Mouse (Mus musculus) heart, postnatal 14 days (tissue): ENCODE results near the gene Gm42957. TPM values are rescaled to one million over a fixed set of nuclear protein-coding genes. Genes with fewer than 3 reads are reported as not detected.
A peak's percentile ranks its signal among the peaks of the same experiment; 100 is the strongest.
"Not testable (repeated sequence)": the region's sequence is repeated elsewhere in the genome, so short reads cannot be mapped to it uniquely, and the experiment has no call there.

Experiments used
- DNase-seq, 2 experiments: peaks; one replicate each; pipeline ENCODE4 v3.0.0; 2021 to 2022
- intact Hi-C: fragments of 180-260 bp; cut with DNase I; formaldehyde crosslinking; loops from one replicate; pipeline ENCODE4 v1.15.1; 2025
- total RNA-seq, 2 experiments: library from RNA; stranded (reverse); gene quantifications; 2 replicates each; pipeline ENCODE4 v1.2.3; 2021

Gm42957 gene
- total RNA-seq, 2 experiments from 2014 or later: 0.17 TPM; not detected in 1

DNA sequence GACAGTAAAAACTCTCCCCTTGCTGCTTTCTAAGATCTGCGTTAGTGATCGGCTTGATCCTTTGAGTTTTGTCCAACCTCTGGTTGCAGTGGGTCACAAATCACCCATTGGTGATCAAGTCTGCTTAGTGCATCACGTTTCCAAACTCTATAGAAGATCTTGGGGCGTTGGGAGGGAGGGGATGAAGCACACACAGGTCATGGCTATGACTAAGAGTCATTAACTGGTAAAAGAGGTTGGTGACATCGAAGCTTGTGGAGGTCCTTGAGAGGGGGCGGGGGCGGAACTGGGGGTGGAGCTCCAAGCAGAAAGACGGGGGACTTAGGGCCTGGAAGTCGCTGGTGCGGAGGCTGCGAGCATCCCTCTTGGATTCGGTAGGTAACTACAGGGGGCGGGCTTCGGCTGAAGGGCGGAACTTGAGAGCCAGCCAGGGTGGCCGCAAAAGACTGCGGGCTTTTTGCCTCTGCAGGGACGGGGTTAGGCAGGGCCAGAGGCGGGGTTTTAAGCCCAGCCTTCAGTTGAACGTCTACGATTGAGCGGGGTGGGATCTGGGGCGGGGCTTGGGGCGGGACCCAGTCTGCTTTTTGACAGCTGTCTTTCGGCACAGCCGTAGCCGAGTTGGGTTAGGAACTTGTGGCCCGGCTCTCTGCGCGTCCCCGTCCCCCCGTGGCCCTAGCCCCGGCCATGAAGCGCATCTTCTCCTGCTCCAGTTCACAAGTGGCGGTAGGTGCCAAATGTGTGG is 34.6 kb downstream of the Gm42957 start, which contains the start of gene Ankrd35:
Ankrd35 (plus strand) TSS at position 405 of the 742 bp plus-strand sequence.
- intact Hi-C loops: loop anchor here (5.0 kb wide), 1 partner anchor 37 kb away; the partner anchor contains the start of gene Nudt17
- peak; percentile 74 to 84 for DNase-seq

DNA sequence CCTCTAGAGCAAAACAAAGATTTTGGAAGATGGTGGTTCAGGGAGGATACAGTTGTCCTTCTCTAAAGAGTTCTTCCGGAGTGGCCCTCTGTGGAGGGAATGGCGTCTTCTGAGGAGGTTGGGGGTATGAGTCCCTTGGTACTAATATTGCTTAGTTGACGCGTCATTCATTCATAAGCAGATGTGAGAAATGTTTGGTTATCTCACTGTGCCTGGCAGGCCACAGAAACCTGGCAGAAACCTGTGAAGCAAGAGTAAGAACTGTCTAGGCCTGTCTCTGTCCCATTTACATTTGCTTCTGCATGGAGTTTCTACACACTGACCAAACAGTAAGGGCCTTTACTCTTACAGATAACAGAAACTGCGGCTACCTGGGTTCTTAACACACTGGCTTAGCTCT is 36.2 kb downstream of the Gm42957 start:
- intact Hi-C loops: no loop called here
- DNase-seq: no peak

DNA sequence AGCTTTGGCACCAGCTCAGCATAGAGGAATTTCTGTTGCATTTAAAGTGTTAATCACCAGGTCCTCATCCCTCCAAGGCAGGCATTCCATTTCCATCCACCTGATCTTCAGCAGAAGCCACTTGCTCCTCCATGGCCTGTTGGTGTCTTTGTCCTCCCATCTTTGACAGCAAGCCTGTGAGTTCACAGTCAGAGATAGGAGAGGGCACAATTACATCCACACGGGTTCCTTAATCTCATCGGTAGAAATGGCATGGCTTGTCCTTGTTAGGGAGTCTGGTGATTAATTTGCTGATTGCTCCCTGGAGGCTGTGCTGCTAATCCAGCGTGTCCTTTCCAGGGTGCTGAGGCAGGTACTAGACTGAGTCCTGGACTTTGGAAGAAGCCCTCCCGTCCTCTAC is 38.2 kb downstream of the Gm42957 start:
- no peak for DNase-seq
- intact Hi-C loops: no loop called here

DNA sequence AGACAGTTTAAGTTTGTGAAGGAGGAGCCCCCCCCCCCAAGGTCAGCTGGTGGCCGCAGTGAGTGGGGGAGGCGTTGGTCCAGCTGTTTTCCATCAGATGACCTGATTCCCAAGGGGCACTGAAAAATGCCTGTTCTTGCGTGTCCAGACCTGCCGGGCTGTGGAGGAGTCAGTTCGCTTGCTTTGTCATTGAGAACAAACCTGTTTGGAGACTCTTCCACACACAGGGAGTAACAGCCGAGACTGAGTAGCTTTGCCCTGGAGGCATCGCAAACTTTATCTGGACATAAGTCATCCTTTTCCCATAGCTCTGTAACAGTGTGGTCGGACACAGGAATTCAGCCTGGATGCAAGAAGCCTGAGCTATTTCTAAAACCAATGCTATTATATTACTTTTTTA is 39.2 kb downstream of the Gm42957 start:
- intact Hi-C loops: no loop called here
- DNase-seq: no peak

DNA sequence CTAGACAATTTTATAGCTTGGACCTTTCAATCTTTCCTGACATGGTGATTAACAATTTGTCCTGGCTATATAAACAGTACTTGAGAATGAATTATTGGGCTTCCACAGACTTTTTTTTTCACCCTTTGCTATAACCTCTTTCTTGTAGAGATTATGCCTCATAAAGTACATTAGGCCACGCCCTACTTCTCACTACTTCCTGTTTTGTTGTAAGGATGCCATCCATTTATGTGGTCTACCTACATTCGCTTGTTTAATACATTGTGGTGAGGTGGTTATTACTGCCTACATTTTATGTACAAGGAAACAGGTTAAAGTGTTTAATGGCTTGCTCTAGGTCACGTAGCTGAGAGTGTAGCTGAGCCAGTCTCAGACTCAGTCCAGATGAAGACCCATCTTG is 39.9 kb downstream of the Gm42957 start:
- intact Hi-C loops: no loop called here
- no peak for DNase-seq

DNA sequence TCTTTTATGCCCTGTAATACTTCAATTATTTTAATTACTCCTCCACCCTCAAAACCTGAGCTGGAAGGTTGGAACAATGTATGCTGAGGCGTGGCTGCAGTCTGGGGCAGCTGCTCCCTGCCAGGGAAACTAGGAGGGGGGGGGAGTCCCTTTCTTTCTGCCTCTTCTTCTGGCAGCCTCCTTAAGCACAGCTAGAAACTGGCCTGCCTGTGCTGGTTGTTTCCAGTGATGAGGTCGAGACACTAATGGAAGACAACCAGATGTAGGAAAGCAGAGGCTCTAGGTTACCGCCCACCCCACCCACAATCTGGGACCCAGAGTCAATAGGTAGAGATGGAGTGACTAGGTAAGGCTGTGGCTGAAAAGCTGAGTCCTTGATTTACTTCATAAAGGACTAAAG is 40.4 kb downstream of the Gm42957 start:
- intact Hi-C loops: no loop called here
- DNase-seq: no peak

DNA sequence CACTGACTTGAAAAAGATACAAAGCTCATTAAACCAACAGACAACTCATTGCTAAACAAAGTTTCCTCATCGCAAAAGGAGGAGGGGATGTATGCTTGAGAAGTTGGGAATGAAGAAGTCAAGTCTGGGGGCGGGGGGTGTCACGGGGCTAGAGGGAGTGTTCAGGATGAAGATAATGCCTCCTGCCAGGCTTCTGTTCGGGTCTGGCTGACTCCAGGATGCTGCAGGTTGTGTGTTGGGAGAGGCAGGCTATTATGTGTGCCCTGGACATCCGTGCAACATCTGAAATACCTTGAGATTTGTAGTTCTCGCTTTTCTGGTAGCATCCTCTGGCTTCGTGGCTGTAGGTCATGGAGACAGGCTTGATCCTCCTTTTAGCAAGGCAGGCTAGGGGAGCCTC is 43.2 kb downstream of the Gm42957 start:
- no peak for DNase-seq
- intact Hi-C loops: no loop called here

DNA sequence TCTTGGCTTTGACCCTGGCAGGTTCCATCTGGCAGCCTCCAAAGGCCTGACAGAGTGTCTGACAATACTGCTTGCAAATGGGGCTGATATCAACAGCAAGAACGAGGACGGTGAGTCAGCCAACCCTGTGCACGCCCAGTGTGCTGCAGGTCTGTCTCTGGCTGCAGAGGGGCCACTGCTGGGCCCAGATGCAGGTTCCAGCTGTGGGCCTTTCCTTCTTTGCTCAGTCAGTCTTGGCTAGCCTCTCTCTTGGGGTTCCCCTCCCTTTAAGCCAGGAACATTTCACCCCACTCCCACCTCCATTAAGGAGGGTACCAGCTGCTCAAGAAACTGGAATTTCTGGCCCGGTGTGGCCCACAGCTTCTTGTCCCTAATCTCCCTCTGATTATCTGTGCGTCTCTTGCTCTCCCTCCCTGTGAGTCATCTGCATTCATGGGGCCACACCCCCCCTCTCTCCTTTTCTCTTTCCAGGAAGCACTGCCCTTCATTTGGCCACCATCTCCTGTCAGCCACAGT is 43.9 kb downstream of the Gm42957 start:
- intact Hi-C loops: no loop called here
- no peak for DNase-seq

DNA sequence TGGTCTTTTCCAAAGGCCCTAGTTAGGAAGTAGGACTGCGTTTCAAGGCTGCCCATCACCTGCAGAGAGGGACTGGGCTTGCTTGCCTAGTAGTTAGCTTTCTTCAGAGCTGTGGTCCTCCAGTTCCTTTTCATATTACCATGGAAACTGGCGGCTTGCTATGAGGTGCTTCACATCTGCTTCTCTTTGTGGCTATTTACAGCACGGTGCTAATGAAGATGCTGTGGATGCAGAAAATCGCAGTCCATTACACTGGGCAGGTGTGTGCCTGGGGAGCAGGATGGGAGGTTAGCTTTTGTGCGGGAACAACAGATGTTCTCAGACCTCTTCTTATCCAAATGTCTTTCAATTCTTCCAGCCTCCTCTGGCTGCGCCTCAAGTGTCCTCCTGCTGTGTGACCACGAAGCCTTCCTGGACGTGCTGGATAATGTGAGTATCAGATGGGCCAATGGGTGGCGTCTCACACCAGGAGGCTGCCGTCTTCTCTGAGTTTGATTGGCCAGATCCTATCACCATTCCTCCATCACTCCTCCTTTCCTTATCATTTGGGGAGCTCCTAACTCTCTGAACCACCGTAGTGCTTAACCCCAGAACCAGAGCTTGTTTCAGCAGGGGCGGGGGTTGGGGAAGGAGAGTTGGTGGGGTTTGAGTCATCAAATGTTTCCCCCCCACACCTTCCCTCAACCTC is 45.1 kb downstream of the Gm42957 start:
- no peak for DNase-seq
- intact Hi-C loops: no loop called here

DNA sequence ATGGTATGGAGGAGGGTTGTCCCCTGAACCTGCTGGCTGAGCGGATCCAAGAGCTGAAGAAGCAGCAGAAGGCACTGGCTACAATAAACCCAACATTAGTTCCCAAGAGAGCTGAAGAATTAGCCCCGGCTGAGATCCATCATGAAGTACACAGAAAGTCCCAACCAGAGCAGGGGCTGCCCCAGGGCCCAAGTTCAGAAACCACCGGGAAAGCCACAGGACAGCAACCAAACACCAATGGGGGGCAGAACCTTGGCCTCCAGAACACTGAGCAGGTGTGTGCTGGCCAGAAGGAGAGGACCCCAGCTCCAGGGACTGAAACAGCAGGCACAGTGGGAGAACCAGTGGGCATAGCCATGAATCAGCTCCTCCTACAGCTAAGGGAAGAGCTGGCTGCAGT is 48.2 kb downstream of the Gm42957 start:
- DNase-seq: no peak
- intact Hi-C loops: no loop called here

DNA sequence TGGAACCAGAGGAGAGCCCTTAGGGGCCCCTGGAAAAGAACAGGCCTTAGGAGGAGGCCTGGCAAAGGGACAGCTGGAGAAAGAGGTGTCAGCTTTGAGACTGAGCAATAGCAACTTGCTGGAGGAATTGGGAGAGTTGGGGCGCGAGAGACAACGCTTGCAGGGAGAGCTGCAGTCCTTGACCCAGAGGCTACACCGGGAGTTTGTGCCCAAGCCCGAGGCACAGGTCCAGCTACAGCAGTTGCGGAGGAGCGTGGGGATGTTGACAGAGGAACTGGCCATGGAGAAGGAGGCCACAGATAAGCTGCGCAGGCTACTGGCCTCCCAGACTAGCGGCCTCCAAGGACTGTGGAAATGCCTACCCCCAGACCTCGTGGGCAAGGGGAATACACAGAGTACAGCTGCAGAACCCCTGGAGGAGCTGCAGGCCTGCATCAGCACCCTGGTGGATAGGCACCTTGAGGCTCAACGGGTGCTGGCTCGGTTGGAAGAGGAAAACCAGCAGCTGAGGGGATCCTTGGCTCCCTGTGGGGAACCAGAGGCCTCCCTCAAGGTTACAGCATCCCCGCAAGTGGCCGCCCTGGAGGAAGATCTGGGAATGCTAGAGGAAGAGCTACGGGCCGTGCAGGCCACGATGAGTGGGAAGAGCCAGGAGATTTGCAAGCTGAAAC is 49.0 kb downstream of the Gm42957 start:
- no peak for DNase-seq
- intact Hi-C loops: no loop called here

DNA sequence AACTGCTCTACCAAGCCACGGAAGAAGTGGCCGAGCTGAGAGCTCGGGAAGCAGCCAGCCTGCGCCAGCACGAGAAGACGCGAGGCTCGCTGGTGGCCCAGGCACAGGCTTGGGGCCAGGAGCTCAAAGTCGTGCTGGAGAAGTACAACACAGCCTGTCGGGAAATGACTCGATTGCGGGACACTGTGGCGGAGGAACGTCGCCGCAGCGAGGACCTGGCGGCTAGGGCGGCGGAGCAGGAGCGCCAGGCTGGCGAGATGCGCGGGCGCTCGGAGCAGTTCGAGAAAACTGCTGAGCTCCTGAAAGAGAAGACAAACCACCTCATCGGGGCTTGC is 49.5 kb downstream of the Gm42957 start:
- intact Hi-C loops: no loop called here
- DNase-seq: peak in 1 of 2 experiments; percentile 18

DNA sequence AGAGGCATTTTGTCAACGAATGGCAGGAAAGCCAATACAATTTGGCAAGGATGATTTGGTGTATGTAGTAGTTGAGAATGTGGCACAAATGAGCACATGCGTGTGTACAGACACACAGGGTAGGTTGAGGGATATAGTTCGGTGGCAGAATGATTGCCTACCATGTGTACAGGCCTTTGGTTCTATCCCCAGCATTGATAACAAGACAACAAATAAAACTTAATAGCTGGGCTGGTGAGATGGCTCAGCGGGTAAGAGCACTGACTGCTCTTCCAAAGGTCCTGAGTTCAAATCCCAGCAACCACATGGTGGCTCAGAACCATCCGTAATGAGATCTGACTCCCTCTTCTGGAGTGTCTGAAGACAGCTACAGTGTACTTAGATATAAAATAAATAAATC is 50.8 kb downstream of the Gm42957 start:
- intact Hi-C loops, DNase-seq: not testable (repeated sequence)

DNA sequence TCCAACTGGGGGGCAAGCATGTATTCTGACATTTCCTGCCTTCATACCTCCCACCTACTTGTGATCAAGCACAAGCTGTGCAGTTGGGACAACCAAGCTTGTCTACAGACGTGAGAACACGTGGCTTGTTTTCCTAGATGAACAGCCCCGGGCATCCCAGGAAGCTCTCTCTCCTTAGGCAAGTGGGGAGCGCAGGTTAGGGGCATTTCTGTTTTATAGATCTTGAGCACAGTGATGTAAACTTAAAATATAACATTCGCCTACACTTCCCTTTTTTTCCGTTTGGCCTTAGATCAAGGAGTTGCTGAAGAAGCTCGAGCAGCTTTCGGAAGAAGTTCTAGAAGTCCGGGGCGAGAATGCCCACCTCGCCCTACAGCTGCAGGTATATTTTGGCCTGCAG is 53.6 kb downstream of the Gm42957 start:
- DNase-seq: no peak
- intact Hi-C loops: no loop called here

DNA sequence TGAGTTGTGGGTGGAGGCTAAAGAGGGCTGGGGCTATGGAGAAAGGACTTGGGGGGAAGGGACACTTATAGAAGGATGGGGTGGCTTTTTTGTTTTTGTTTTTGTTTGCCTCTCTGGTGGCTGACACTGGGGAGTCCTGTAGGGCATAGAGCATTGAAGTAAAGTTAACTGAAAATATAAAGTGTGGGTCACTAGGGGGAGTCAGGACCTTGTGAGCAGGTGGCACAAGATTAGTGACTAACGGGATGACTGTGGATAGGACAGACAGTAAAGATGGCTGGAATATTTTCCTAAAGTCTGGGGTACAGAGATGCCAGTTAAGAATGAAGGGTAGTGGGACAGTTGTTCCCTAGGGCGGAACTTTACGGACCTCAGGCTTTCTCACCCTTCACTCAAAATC is 55.0 kb downstream of the Gm42957 start:
- intact Hi-C loops: loop anchor here (5.0 kb wide), 1 partner anchor 53 kb away; the partner anchor contains the start of genes Gm42957 and Pex11b
- no peak for DNase-seq

DNA sequence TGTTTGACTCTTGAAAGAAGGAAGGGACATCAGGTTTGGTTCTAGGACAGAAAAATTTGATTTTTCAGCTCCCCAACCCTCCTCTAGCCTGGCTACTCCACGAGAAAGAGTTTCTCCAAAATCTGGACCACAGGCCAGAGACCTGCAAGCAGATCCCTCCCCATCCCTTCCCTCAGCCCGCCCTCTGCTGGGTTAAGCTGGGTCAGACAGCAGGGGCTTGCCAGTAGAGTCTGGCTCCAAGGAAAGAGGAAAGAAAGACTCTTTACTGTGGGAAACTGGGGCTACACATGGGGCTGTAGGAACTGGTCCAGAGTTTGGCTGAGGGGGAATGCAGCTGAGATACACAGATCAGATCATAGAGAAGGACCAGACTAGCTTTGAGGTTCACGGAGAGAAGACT is 57.2 kb downstream of the Gm42957 start:
- intact Hi-C loops: loop anchor here (5.0 kb wide), 1 partner anchor 55 kb away; the partner anchor contains the start of genes Gm42957 and Pex11b
- peak; percentile 54 to 75 for DNase-seq

DNA sequence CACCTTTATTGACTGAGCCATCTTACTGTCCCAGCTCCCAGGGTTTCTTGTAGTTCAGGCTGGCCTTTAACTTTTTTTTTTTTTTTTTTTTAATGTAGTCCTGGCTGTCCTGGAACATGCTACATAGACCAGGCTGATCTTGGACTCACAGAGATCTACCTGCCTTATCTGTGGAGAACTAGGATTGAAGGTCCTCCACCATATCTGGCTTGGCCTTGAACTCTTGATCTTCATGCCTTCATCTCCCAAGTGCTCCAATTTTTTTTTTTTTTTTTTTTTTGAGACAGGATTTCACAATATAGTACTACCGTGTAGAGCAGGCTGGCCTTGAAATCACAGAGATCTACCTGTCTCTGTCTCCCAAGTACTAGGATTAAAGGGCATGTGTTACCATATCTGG is 58.3 kb downstream of the Gm42957 start:
- intact Hi-C loops: loop anchor here (5.0 kb wide), 1 partner anchor 56 kb away; the partner anchor contains the start of genes Gm42957 and Pex11b
- DNase-seq: no peak

DNA sequence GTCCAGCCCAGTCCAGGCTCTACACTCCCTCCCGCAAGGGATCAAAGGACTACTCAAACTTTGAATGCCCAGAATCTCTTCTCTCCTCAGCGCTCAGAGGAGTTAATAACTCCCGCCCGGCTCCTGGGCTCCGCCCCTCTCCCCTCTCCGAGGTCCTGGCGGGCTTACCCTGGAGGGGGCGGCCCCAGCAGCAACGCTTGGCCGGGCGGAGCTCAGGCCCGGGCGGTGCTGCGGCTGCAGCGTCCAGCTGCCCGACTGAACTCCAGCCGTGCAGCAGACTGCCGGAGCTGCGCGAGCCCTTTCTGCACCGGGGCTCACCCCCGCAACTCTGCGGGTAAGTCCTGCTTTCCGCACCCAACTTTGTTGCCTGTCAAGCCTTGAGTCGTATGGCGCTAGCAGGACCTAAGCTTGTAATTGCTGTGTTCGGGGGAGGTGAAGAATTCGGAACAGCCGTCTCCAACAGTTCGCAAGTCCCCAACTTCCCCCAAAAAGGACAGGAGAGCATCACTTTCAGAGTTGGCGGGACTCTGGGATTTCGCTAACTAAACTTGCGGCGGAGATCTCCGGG is 61.0 kb downstream of the Gm42957 start, which contains the start of gene Pias3:
Pias3 (plus strand) TSS at position 187 of the 568 bp plus-strand sequence.
- intact Hi-C loops: no loop called here
- DNase-seq: peak; percentile 91 to 92

DNA sequence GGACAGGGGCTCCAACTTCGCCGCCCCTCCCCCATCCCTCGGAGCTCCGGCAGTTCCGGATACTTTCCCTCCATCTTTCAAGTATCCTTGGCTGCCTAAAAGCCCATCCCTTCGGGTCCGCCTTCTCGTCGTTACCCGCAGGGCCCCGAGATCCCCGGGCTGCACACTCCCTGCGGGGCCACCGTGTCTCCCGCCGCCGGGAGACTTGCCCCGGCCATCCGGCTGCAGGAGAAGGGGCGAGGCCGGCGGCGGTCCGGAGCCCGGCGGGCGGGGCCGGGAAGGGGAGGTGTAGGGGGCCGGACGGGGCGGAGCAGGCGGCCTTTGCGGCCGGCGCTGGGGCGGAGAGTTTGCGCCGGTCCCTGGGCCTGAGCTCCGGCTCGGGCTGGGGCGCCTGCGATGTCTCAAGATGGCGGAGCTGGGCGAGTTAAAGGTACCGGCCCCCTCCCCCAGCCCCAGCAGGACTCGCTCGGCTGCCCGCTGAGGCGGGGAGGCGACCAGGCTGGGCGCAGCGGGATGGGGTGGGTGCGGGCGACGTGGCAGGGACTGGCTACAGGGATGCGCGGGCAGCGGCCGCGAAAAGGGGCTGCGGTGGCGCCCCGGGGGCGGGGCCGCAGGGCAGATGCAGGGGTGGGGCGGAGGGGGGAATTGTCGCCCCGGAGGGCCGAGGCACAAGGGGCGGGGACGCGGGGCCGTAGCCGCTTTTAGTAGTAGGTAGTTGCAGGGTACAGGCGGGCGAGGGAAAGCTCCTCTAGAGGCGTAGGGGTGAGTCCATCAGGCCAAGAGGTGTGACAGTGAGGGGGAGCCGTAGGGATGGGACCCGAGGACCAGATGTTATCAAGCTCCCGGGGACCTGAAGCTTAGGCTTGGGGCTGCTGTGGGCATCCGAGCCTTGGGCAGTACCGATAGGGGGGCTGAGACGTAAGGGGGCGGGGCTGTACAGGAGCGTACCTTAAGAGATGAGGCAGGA is 61.8 kb downstream of the Gm42957 start:
- intact Hi-C loops: no loop called here
- peak; percentile 94 to 96 for DNase-seq
